Mouse (Mus musculus): Measurements from ENCODE around the gene Cops6. TPM values are rescaled to one million over a fixed set of nuclear protein-coding genes. Genes with fewer than 3 reads are reported as not detected.
A peak's percentile ranks its signal among the peaks of the same experiment; 100 is the strongest.

The Cops6 gene
- polyA plus RNA-seq, 1 experiment from 2014 or later, result 303 TPM

GRCm38 (mm10) chr5:138155443-138155976 lies 5.4 kb upstream of the Cops6 start, which contains the start of gene Zfp113:
Gene Zfp113 (minus strand): TSS chr5:138155744.
- ATAC-seq (ENCODE audit: insufficient number of reproducible peaks, low FRiP score, low TSS enrichment, low read depth), result peak; percentile 94
- WGBS, result 0% methylated on average over 31 of the region's 31 CpGs
- Histone ChIP-seq H3K4me1 (no peaks in the 10 kb centered on the region; the same call in 1 of the 2 replicates), H3K4me3 (replicated peaks) (peak within 1 kb of the TSS; percentile 82), H3K27me3 (no peaks in the 10 kb centered on the region), H3K36me3 (peaks cover 22% of the 10 kb centered on the region), H3K9ac (peak within 1 kb of the TSS; percentile 79), H3K27ac (replicated peaks) (peak within 1 kb of the TSS; percentile 92), H3K4me2 (replicated peaks) (peak within 1 kb of the TSS; percentile 59), H3K9me3 (replicated peaks) (no peaks in the 10 kb centered on the region)

DNA sequence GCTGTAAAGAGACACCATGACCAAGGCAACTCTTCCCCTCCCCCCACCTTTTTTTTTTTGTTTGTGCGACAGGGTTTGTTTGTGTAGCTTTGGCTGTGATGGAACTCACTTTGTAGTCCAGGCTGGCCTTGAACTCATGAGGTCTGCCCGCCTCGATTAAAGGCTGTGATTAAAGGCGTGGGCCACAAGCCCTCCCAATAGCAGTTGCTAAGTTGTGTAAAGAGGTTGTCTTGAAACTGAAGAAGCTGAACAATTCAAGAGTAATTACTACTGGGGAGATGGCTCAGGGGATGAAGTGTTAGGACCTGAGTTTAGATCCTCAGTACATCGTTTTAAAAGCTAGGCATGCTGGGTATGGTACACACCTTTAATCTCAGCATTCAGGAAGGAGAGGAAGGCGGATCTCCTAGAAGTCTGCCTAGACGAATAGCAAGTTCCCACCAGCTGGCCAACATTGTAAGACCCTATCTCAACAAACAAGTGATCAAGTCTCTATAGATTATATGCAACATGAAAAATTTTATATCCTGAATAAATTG lies 578 bp upstream of the Cops6 start:
- H3K36me3 ChIP-seq, result peaks cover 32% of the 10 kb centered on the region
- H3K9ac ChIP-seq, result peak overlapping the region; percentile 80; the same call in 1 of the 2 replicates
- 64% methylated on average over 7 of the region's 7 CpGs for WGBS
- peak overlapping the region; percentile 77; the same call in 1 of the 2 replicates for H3K27ac ChIP-seq (replicated peaks)
- no peak for ATAC-seq (ENCODE audit: insufficient number of reproducible peaks, low FRiP score, low TSS enrichment, low read depth)
- H3K4me1 ChIP-seq, result peaks cover 10% of the 10 kb centered on the region
- H3K4me2 ChIP-seq (replicated peaks), result peak overlapping the region; percentile 67
- H3K27me3 ChIP-seq, result no peaks in the 10 kb centered on the region
- no peaks in the 10 kb centered on the region for H3K9me3 ChIP-seq (replicated peaks)
- peak overlapping the region; percentile 82 for H3K4me3 ChIP-seq (replicated peaks)

DNA sequence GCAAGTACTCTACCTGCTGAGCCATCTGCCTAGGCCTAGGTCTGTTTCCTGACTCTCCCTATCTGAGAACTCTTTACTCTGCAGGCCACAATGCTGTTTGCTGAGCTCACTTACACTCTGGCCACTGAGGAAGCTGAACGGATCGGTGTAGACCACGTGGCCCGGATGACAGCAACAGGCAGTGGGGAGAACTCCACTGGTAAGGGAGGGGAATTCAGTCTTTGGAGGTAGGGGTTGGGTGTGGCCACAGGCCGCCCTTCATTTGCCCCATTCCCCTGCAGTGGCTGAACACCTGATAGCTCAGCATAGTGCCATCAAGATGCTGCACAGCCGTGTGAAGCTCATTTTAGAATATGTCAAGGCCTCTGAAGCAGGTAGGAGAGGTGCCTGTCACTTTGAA lies 2.2 kb downstream of the Cops6 start:
- H3K27ac ChIP-seq (replicated peaks), result no peak overlapping the region
- H3K4me1 ChIP-seq, result peaks cover 10% of the 10 kb centered on the region
- H3K36me3 ChIP-seq, result peaks cover 59% of the 10 kb centered on the region
- WGBS, result 59% methylated on average over 6 of the region's 6 CpGs
- H3K4me3 ChIP-seq (replicated peaks), result no peak overlapping the region
- H3K9ac ChIP-seq, result no peak overlapping the region
- H3K9me3 ChIP-seq (replicated peaks), result no peaks in the 10 kb centered on the region
- no peak overlapping the region for H3K4me2 ChIP-seq (replicated peaks)
- ATAC-seq (ENCODE audit: insufficient number of reproducible peaks, low FRiP score, low TSS enrichment, low read depth), result no peak
- H3K27me3 ChIP-seq, result no peaks in the 10 kb centered on the region

DNA sequence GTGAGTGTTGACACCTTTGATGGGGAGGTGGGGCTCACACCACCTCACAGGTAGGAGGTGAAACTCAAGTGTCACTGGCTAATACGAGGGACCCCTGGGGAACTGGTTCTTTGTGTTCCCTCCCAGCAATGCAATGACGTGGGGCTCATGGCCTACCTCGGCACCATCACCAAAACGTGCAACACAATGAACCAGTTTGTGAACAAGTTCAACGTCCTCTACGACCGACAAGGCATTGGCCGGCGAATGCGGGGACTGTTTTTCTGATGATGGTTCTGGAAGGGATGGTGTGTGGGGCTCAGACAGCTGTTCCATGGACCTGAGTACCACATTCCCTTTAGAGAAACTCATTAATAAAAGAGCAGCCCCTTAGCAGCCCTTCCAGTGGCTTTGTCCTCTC lies 2.7 kb downstream of the Cops6 start:
- H3K27me3 ChIP-seq, result no peaks in the 10 kb centered on the region
- H3K36me3 ChIP-seq, result peaks cover 65% of the 10 kb centered on the region
- peaks cover 10% of the 10 kb centered on the region for H3K4me1 ChIP-seq
- no peaks in the 10 kb centered on the region for H3K9me3 ChIP-seq (replicated peaks)
- no peak overlapping the region for H3K4me3 ChIP-seq (replicated peaks)
- ATAC-seq (ENCODE audit: insufficient number of reproducible peaks, low FRiP score, low TSS enrichment, low read depth), result no peak
- H3K4me2 ChIP-seq (replicated peaks), result no peak overlapping the region
- H3K9ac ChIP-seq, result no peak overlapping the region
- no peak overlapping the region for H3K27ac ChIP-seq (replicated peaks)
- WGBS, result 68% methylated on average over 10 of the region's 10 CpGs

DNA sequence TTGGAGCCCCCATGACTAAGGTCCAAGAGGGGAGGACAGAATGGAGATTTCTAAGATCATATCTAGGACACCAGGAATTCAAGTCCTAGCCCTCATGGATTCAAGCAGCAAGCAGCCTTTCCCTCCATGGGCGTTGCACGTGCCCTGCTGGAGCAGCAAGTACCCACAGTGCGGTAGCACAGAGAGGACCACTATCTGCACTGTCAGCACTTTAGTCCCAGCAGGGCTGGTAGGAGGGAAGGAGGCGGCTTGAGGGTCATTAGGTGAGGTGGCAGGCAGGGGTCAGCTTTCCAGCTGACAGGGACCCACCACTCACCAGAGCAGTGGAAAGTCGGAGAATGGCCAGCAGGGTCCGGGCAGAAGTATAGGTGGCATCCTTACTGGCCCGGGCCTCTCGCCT lies 4.7 kb downstream of the Cops6 start:
- H3K9ac ChIP-seq, result no peak overlapping the region
- H3K36me3 ChIP-seq, result peaks cover 67% of the 10 kb centered on the region
- H3K27me3 ChIP-seq, result no peaks in the 10 kb centered on the region
- no peaks in the 10 kb centered on the region for H3K9me3 ChIP-seq (replicated peaks)
- no peak overlapping the region for H3K4me2 ChIP-seq (replicated peaks)
- 77% methylated on average over 8 of the region's 8 CpGs for WGBS
- no peak overlapping the region for H3K27ac ChIP-seq (replicated peaks)
- no peak overlapping the region for H3K4me3 ChIP-seq (replicated peaks)
- ATAC-seq (ENCODE audit: insufficient number of reproducible peaks, low FRiP score, low TSS enrichment, low read depth), result no peak
- H3K4me1 ChIP-seq, result peaks cover 20% of the 10 kb centered on the region

- under 1% methylated on average over 47 of the region's 47 CpGs for WGBS
- peaks cover 51% of the 10 kb centered on the region for H3K36me3 ChIP-seq
- ATAC-seq (ENCODE audit: insufficient number of reproducible peaks, low FRiP score, low TSS enrichment, low read depth), result peak; percentile 86
Observed at GRCm38 (mm10) chr5:138170936-138171561, 10.2 kb downstream of the Cops6 start.

DNA sequence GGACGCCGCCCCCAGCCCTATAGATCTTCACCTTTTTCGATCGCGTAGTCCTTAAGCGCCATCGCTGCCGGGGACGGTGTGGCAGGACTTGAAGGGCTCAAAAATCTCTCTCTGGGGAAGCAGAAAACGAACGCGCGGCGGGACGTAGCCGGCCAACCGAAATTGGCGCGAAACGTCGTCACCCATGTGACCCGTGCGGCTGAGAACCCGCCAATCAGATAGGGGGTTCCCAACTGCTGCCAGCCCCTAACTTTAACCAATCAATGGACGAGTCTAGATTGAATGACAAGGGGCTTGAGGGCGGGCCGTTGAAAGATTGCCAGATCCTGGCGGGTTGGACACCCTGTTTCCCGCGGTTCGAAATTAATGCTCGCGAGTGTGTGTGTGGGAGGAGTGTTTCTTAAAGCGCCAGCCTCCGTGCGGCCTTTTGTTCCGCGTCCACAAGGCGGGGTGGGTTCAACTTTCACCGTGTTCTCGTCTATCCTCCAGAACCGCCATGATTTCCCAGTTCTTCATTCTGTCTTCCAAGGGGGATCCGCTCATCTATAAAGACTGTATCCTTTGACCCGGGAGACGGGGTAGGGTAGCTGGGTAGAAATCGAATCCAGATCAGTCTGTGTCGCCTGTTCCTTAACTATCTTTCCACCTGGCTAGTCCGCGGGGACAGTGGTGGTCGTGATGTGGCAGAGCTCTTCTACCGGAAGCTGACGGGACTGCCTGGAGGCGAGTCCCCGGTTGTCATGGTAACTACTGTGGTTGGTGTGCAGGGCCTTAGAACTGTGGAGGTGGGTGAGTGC lies 11.0 kb downstream of the Cops6 start, which contains the start of the genes Ap4m1 and Mcm7:
Gene Ap4m1 (plus strand): TSS at position 308 of the 797 bp plus-strand sequence.
Gene Mcm7 (minus strand): TSS at position 728 of the 797 bp plus-strand sequence.
- no peaks in the 10 kb centered on the region for H3K9me3 ChIP-seq (replicated peaks)
- peak within 1 kb of the TSS; percentile 91 for H3K27ac ChIP-seq (replicated peaks)
- peaks cover 49% of the 10 kb centered on the region for H3K36me3 ChIP-seq
- no peaks in the 10 kb centered on the region for H3K27me3 ChIP-seq
- H3K4me1 ChIP-seq, result peaks cover 28% of the 10 kb centered on the region
- under 1% methylated on average over 54 of the region's 54 CpGs for WGBS
- H3K4me3 ChIP-seq (replicated peaks), result peak within 1 kb of the TSS; percentile 74
- peak within 1 kb of the TSS; percentile 51 for H3K9ac ChIP-seq
- ATAC-seq (ENCODE audit: insufficient number of reproducible peaks, low FRiP score, low TSS enrichment, low read depth), result peak; percentile 94
- peak within 1 kb of the TSS; percentile 91 for H3K4me2 ChIP-seq (replicated peaks)

More at GRCm38 (mm10) chr5:138170936-138171561, 10.2 kb downstream of the Cops6 start:
- H3K9me3 ChIP-seq (replicated peaks), result no peaks in the 10 kb centered on the region
- peaks cover 28% of the 10 kb centered on the region for H3K4me1 ChIP-seq
- peak overlapping the region; percentile 91 for H3K4me2 ChIP-seq (replicated peaks)
- peak overlapping the region; percentile 51 for H3K9ac ChIP-seq
- H3K27ac ChIP-seq (replicated peaks), result peak overlapping the region; percentile 91
- H3K27me3 ChIP-seq, result no peaks in the 10 kb centered on the region
- H3K4me3 ChIP-seq (replicated peaks), result peak overlapping the region; percentile 74

DNA sequence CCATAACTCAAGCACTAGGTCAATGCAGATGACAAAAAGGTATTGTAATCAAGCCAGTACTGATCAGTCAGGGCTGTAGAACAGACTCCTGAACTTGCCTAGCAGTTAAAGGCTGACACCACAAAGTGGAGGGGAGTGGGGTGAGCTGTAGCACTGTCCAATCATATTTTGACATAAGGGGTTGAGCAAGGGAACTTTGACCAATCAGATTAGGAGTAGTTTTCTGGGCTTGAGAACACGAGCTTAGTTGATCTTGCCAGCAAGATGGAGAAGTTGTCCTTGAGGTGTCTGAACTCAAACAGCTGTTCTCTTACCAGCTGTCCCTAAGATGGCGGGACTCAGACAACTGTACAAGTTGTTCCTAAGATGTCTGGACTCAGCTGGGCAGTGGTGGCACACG lies 12.3 kb downstream of the Cops6 start:
- H3K9me3 ChIP-seq (replicated peaks), result no peaks in the 10 kb centered on the region
- no peak overlapping the region for H3K9ac ChIP-seq
- no peak for ATAC-seq (ENCODE audit: insufficient number of reproducible peaks, low FRiP score, low TSS enrichment, low read depth)
- H3K4me1 ChIP-seq, result peaks cover 28% of the 10 kb centered on the region
- H3K27ac ChIP-seq (replicated peaks), result no peak overlapping the region
- peak overlapping the region; percentile 91 for H3K4me2 ChIP-seq (replicated peaks)
- 67% methylated on average over 3 of the region's 3 CpGs for WGBS
- no peaks in the 10 kb centered on the region for H3K27me3 ChIP-seq
- H3K36me3 ChIP-seq, result peaks cover 49% of the 10 kb centered on the region
- no peak overlapping the region; the same call in 1 of the 2 replicates for H3K4me3 ChIP-seq (replicated peaks)

DNA sequence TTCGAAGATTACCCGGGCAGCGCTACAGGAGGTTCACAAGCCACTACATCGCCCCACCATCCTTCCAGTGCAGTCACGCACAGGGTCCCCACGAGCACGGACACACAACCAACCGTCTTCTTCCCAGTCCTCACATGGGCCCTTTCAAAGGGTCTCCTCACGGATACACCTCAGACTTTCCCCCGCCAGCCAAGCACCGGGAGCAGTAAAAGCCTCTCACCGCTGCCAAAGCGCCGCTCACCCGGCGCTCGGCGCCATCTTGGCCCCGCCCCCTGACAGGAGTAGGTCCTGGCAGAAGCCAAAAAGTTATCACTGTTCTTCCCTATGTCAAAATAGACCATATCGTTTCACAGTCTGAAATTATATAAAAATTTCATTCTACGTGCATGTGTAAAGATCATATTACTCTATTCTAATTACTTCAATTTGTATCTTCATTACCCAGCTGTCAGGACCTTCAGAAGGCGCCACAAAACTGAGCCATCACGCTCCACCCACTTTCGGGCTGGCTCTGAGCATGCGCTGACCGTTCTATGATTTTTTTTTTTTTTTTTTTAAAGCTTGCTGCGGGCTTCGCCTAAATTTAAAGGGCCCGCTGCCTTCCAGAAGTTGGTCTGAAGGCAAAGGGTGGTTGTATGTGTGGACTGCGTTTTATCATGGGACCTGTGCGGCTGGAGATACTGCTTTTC lies 26.2 kb downstream of the Cops6 start, which contains the start of the genes Taf6 and Cnpy4:
Gene Taf6 (minus strand): TSS at position 502 of the 689 bp plus-strand sequence.
Gene Cnpy4 (plus strand): TSS at position 536 of the 689 bp plus-strand sequence.
- Histone ChIP-seq H3K36me3 (peaks cover 44% of the 10 kb centered on the region), H3K27me3 (no peaks in the 10 kb centered on the region), H3K4me2 (replicated peaks) (peak within 1 kb of the TSS; percentile 64), H3K9me3 (replicated peaks) (no peaks in the 10 kb centered on the region), H3K27ac (replicated peaks) (peak within 1 kb of the TSS; percentile 81), H3K4me1 (peaks cover 16% of the 10 kb centered on the region), H3K9ac (peak within 1 kb of the TSS; percentile 81), H3K4me3 (replicated peaks) (peak within 1 kb of the TSS; percentile 80)
- ATAC-seq (ENCODE audit: insufficient number of reproducible peaks, low FRiP score, low TSS enrichment, low read depth), result peak; percentile 83
- WGBS, result under 1% methylated on average over 31 of the region's 31 CpGs

DNA sequence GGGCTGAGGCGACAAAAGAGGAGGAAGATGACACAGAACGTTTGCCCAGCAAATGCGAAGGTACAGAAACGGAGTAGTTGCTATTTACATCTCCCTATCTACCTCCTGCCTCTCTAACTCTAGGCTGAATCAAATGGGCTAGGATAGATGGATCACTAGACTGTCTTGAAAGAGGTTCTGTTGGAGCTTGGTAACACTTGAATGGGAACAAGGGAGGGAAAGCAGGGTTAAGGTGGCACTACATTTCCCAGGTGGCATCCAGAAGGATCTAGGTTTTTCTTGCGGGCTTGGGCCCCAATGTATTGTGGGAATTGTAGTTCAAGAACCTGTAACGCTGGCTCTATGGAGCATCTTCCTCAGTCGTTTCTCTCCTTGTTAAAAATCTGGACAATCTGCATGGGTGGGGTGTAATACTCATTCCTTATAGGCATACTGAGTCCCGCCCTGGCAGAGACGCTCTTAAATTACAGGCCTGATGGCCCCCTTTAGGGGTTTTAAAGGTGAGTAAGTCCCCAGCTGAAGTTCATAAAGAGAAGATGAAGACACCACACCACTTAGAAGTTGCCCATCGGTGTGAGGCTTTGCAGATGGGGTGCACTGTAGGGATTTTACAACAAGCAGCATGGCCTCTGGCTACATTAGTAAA lies 26.9 kb downstream of the Cops6 start:
- H3K27me3 ChIP-seq, result no peaks in the 10 kb centered on the region
- peaks cover 16% of the 10 kb centered on the region for H3K4me1 ChIP-seq
- H3K9ac ChIP-seq, result peak overlapping the region; percentile 81
- H3K27ac ChIP-seq (replicated peaks), result peak overlapping the region; percentile 81
- H3K9me3 ChIP-seq (replicated peaks), result no peaks in the 10 kb centered on the region
- H3K4me2 ChIP-seq (replicated peaks), result peak overlapping the region; percentile 64
- ATAC-seq (ENCODE audit: insufficient number of reproducible peaks, low FRiP score, low TSS enrichment, low read depth), result peak; percentile 87
- WGBS, result 0% methylated on average over 10 of the region's 10 CpGs
- H3K36me3 ChIP-seq, result peaks cover 44% of the 10 kb centered on the region
- peak overlapping the region; percentile 80 for H3K4me3 ChIP-seq (replicated peaks)
